Mouse (Mus musculus) spleen, postnatal 14 days (tissue): ENCODE data around the gene Amot.

Source experiments
- DNase-seq, 2 experiments: peaks; one replicate each; pipeline ENCODE4 v3.0.0; 2021 to 2022; ENCODE audit warnings: low spot score in 2 of 2

The Amot gene

DNA sequence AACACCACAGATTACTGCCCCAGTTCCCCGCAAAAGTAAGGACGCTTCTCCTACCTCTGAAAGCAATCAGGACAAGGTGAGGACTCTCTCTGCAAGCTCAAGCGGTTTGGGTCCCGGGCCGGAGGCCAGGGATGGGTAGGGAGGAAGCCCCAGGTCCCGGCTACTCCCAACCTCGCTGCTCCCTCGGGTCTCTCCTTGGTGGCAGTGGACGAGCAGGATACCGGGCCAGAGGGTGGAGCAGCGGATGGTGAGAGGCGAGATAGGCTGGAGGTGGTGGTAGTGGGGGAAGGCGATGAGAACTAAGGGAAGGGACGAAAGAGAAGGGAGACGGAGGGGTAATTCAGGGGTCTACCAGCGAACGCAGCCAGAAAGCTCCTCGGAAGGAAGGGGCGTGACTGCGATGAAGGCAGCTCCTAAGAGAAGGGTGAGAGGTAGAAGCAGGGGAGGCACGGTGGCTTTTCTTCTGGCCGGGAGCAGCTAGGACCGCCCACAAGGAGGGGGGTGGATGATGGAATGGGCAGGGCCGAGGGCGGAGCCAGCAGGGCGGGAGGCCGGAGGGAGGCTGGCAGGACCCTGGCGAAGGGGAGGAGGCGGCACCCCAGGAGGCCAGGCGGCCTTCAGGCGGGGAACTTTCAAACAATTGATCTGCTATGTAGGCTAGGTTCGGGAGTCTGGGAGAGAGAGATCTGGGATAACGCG is at the start of gene Amot:
Gene Amot (minus strand): TSS at position 465 of the 699 bp plus-strand sequence.
- peak; percentile 36 to 39 for DNase-seq

GRCm38 (mm10) chrX:145545060-145545459 is 40.1 kb upstream of the Amot start:
- no peak for DNase-seq

GRCm38 (mm10) chrX:145543602-145544490 is 38.9 kb upstream of the Amot start:
- DNase-seq = no peak

DNA sequence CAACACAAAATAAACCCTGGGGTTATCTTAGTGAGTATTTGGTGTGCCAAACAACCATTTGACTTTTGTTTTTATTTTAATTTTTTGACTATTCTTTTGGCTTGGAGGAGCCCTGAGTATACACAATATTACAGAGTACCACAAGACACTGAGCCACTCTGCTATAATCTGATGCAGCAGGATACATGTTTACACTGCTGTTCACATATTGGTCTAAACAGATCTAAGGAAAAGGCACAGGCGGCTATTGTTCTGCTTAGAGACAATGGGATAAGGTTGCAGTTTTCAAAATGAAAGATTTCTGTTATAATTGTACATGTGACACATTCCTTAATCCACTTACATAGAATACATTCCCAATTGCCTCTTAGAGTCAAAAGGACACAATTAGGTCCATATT is 36.1 kb upstream of the Amot start:
- no peak for DNase-seq

GRCm38 (mm10) chrX:145540321-145540720 is 35.3 kb upstream of the Amot start:
- no peak for DNase-seq

DNA sequence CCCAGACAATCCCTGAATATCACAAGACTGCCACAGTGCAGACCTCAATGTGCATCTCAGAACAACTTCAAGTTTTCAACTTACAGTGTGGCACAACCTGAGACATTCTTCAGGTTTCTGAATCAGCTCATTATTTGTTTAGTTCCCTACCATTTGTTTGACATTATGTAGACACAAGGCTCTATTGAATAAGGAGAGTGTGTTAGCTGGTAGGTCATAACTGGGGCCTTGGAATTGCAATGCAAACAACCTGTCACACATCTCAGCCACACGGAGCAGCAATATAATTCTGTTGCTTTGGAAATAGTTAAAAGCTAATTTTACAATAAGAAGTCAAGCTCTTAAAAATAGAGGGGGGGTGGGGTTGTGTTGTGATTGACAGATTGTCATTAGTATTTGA is 24.6 kb upstream of the Amot start:
- no peak for DNase-seq

GRCm38 (mm10) chrX:145516322-145517066 is 11.5 kb upstream of the Amot start:
- no peak for DNase-seq

GRCm38 (mm10) chrX:145515498-145516158 is 10.6 kb upstream of the Amot start:
- no peak for DNase-seq

DNA sequence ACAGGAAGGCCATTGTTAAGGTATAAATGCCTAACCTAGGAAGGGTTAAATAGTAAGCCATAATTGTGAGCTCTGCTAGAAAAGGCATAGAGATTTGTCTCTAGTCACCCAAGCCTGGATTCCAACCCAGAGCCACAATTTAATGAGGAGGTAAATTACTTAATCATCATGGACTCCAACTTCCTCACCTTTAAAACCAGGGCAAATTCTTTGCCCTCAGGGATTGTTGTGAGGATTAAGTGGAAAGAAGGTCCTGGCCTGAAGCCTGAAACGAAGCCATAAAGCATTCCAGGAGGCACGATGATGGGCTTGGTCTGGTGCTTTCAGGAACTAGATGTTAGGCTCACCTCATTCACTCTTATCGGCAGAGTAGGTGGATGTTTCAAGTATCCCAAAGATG is 5.7 kb upstream of the Amot start:
- no peak for DNase-seq

GRCm38 (mm10) chrX:145505457-145506201 is 648 bp upstream of the Amot start:
- DNase-seq = peak in 1 of 2 experiments; percentile 13

DNA sequence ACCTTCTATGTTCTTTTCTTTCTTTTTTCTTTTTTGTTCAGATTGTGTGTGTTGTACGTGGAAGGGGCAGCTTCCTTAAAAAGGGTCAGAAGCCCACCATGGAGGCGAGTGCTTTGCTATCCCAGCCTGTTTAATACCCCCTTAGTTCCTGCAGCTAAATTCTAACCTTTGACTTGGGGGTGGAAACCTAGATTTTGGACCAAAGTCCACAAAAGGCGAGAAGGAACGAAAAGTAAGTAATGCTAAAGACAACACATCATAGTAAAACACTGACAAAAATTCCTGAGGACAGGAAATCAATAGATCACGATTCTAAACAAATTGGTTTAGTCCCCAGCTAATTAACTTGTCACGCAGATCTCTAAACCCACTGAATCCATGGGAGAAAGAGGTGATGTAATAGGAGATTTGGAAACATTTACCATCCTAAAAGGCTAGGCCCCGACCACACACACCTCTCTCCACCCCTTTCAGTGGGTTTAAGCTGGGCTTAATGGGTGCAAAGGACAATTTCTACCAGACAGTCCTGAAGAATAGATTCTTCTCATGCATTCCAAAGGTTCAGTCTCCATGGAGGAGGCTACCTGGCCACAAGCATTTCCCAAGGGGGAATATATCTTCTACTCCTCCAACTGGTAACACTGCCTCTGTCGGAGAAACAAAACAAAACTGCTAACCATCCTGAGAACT is 3.2 kb downstream of the Amot start:
- no peak for DNase-seq

GRCm38 (mm10) chrX:145499101-145499500 is 5.9 kb downstream of the Amot start:
- no peak for DNase-seq

DNA sequence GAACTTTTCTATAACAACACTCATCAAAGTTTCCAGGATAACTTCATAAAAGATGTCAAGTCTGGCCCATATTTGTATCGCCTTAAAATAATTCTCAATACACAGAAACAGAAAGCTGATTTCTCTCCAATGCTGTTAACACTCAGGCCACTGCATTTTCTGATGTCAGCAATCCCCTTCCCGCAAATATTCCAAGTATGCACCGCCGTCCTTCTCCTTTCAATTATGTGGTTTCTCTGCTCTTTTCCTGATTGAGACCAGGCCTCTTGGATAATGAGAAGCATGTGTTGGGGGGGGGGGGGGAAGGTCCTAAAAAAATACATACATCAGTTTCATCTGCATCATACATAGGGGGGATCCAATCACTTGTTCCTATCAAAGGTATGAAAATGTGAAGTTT is 6.3 kb downstream of the Amot start:
- DNase-seq = no peak

DNA sequence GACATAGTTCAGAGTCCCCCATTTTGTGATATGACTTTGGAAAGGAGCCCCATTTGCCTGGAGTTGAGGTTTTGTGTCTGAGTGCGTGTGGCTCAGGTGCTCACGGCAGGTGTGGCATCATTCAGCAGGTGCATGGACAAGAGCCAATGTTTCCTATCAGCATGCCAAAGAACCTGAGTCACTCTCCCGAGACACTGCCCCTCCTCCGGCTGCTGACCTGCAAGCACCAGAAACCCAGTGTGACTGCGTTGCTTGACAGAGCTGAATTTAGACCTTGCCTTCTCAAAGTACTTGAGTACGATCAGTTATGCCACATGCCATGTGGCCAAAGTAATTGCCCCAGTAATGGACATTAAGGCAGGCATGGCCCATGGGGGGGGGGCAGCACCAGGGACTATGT is 7.5 kb downstream of the Amot start:
- no peak for DNase-seq

- DNase-seq = no peak
These were observed 9.6 kb downstream of the Amot start for GRCm38 (mm10) chrX:145495381-145495780.

DNA sequence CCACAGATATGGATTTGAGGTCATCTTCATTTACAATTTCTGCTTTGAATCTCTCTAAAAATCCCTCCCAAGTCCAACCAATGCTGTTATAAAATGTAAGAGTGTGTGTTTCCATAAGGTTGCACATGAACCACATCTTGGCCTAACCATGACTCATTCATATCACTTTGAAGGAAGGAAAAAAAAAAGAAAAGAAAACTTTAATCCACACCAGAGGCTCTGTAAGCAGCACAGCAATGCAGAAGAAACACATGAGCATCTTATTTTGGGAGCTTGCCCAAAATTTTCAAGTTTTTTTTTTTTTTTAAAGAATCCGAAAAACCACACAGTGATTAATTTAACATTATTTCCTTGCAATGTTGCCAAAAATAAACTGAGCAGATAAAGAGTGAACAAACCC is 14.2 kb downstream of the Amot start:
- no peak for DNase-seq

- no peak for DNase-seq
These were observed 14.6 kb downstream of the Amot start for GRCm38 (mm10) chrX:145490417-145490816.

GRCm38 (mm10) chrX:145489950-145490349 is 15.0 kb downstream of the Amot start:
- no peak for DNase-seq

- DNase-seq = no peak
These were observed 19.5 kb downstream of the Amot start for GRCm38 (mm10) chrX:145485495-145485894.

DNA sequence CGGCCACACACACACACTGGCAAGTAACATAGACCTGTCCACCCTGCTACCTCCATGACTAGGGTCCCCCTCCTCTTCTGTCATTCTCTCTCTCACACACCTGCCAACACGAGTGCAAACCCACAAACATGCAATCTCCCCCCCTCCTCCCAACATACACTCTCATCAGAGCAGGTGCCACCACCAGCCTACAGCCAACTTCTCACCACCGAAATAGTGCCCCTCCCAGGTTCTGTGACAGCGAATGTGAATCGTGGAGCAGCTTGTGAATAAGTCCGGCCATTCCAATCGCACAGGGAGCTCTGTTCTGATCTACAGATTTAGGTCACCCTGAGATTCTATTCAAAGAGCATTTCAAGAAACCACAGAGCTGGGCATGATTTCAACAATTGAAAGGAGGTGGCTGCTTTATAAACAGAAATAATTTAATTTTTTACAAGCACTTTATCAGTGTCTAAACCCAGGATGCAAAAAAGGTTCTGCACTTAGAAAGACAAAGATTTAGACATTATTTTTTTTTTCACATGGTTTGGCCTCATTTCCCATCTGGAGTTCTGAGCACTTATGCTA is 21.4 kb downstream of the Amot start:
- no peak for DNase-seq
